Mouse (Mus musculus) megakaryocyte progenitor cell, adult 5-6 weeks (primary cell): ENCODE measurements around the gene Adgre4. TPM values are rescaled to one million over a fixed set of nuclear protein-coding genes. Genes with fewer than 3 reads are reported as not detected.

ENCODE experiments used
- total RNA-seq, 2 experiments: library from RNA; stranded (forward) in 1 of 2; stranded (reverse) in 1 of 2; fragments of 157-497, 149-512 nt in 1 of 2; fragments of 200-1000 nt in 1 of 2; gene quantifications; 2 replicates each; pipeline versions ENCODE4 v1.2.3 to v1.2.4; 2015 to 2017

Gene Adgre4
- total RNA-seq, 2 experiments from 2014 or later, result 0.35 to 0.67 TPM

Other genes starting within 250 kb of the Adgre4 start
- gene Vmn2r118, start 124.8 kb upstream of the Adgre4 start, total RNA-seq (2015), result not detected in 2 replicates
- gene Vmn2r118, start 124.8 kb upstream of the Adgre4 start, total RNA-seq (2017), result not detected in 2 replicates
- 16.5 and 30.6 TPM in 2 replicates for gene Pot1b, start 37.4 kb upstream of the Adgre4 start, total RNA-seq (2015)
- gene Pot1b, start 37.4 kb upstream of the Adgre4 start, total RNA-seq (2017), result 29.8 and 38.3 TPM in 2 replicates
- 5.9 and 9.2 TPM in 2 replicates for gene Zfp119a, start 128.9 kb downstream of the Adgre4 start, total RNA-seq (2015)
- gene Zfp119a, start 128.9 kb downstream of the Adgre4 start, total RNA-seq (2017), result 3.9 and 6.8 TPM in 2 replicates
- gene Zfp959, start 142.1 kb downstream of the Adgre4 start, total RNA-seq (2015), result 12.5 and 17.0 TPM in 2 replicates
- 10.3 and 10.7 TPM in 2 replicates for gene Zfp959, start 142.1 kb downstream of the Adgre4 start, total RNA-seq (2017)
- 3.8 and 5.5 TPM in 2 replicates for gene Zfp119b, start 199.5 kb downstream of the Adgre4 start, total RNA-seq (2015)
- 4.8 and 5.2 TPM in 2 replicates for gene Zfp119b, start 199.5 kb downstream of the Adgre4 start, total RNA-seq (2017)
- 14.4 and 20.5 TPM in 2 replicates for gene Ebi3, start 202.7 kb downstream of the Adgre4 start, total RNA-seq (2015)
- gene Ebi3, start 202.7 kb downstream of the Adgre4 start, total RNA-seq (2017), result 13.8 and 17.7 TPM in 2 replicates
- 7.4 and 11.0 TPM in 2 replicates for gene Yju2, start 209.1 kb downstream of the Adgre4 start, total RNA-seq (2015)
- gene Yju2, start 209.1 kb downstream of the Adgre4 start, total RNA-seq (2017), result 21.8 and 23.3 TPM in 2 replicates
- gene Shd, start 220.5 kb downstream of the Adgre4 start, total RNA-seq (2015), result 0.39 and 0.98 TPM in 2 replicates
- not detected in 2 replicates for gene Shd, start 220.5 kb downstream of the Adgre4 start, total RNA-seq (2017)
- not detected in 2 replicates for gene Fsd1, start 236.5 kb downstream of the Adgre4 start, total RNA-seq (2015)
- not detected in 2 replicates for gene Fsd1, start 236.5 kb downstream of the Adgre4 start, total RNA-seq (2017)